Mouse (Mus musculus): ENCODE data around the gene Rab38.

Rab38 gene

DNA sequence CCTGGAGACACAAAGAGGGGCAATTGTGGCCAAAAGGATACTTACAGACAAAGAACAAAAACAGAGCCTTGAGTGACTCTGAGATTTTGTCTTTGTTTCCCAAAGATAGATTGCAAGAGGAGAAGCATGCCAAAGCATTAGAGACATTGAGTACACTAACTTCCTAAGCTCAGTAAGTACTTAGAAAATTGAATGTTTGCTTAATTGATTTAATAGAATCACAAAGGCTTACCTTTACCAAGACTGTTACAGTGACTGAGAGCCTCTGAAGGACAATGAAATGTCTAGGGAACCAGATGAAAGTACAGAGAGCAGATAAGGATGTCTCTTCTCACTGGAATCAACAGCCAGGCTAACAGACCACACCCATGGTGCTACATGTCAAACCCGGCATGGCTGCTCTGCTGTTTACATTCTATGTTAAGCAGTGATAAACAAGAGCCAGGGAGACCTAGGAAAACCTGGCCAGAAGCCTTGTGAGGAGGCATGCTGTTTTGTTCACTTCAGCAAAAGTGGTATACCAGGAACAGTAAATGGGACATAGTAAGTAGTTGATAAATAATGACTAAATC is 97.1 kb downstream of the Rab38 start:
- DNase-seq (ENCODE audit: low read depth, low spot score) = no peak

DNA sequence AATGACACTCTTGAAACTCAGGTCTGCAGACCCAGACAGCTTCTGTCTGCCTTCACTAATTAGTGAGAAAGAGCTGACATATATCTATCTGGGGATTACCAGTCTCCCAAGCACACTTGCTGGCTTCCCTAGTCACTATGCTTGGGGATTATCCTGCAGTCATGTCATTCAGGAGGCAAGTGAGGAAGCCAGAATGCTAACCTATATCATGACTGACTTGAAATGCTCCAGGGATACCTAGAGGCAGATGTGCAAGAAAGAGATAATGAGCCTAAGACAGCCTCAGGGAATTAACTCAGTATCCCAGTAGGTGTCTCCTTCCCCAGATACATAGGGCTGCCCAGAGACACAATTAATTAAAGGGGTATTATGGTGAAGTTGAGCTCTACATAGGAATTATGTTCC is 106.1 kb downstream of the Rab38 start:
- no peak for DNase-seq (ENCODE audit: low read depth, low spot score)

- DNase-seq (ENCODE audit: low read depth, low spot score) = no peak
Measured at GRCm38 (mm10) chr7:88536743-88537142, 106.7 kb downstream of the Rab38 start.
